Mouse (Mus musculus): Measurements from ENCODE around the gene Arsg.

GRCm38 (mm10) chr11:109593200-109593981 is 120.2 kb downstream of the Arsg start:
- TF ChIP-seq CTCF (IDR thresholded peaks at IDR 0.05; ENCODE audit: control insufficient read depth, insufficient read depth, insufficient read length) (no peak), USF1 (IDR thresholded peaks at IDR 0.05; ENCODE audit: low read depth) (no peak), MYOG (IDR thresholded peaks at IDR 0.05; ENCODE audit: control insufficient read depth, extremely low read depth, insufficient read length) (no peak), CEBPB (IDR thresholded peaks at IDR 0.05; ENCODE audit: low read depth) (no peak), MAX (IDR thresholded peaks at IDR 0.05) (no peak)
